Mouse (Mus musculus) R1 (cell line): Measurements from ENCODE around the gene Gzmm.

Source experiments
- DNase-seq: peaks from one replicate; pipeline ENCODE4 v3.0.0-alpha.2; 2018; ENCODE audit warnings: low read depth, low spot score

Gzmm gene

GRCm38 (mm10) chr10:79723692-79724091 is 34.9 kb downstream of the Gzmm start:
- DNase-seq: no peak

GRCm38 (mm10) chr10:79726090-79726489 is 37.3 kb downstream of the Gzmm start:
- DNase-seq: peak; percentile 72

GRCm38 (mm10) chr10:79728323-79729249 is 39.8 kb downstream of the Gzmm start:
- no peak for DNase-seq

- DNase-seq: no peak
Observed at GRCm38 (mm10) chr10:79729357-79729965, 40.6 kb downstream of the Gzmm start.

- DNase-seq: peak; percentile 70
Observed at GRCm38 (mm10) chr10:79732500-79732899, 43.7 kb downstream of the Gzmm start.

- no peak for DNase-seq
Observed at GRCm38 (mm10) chr10:79733847-79734246, 45.0 kb downstream of the Gzmm start.

GRCm38 (mm10) chr10:79735361-79735760 is 46.5 kb downstream of the Gzmm start:
- peak; percentile 40 for DNase-seq

- no peak for DNase-seq
Observed at GRCm38 (mm10) chr10:79736706-79737105, 47.9 kb downstream of the Gzmm start.

GRCm38 (mm10) chr10:79738259-79738658 is 49.4 kb downstream of the Gzmm start:
- peak; percentile 71 for DNase-seq

- DNase-seq: peak; percentile 77
Observed at GRCm38 (mm10) chr10:79739234-79739633, 50.4 kb downstream of the Gzmm start.

- DNase-seq: peak; percentile 39
Observed at GRCm38 (mm10) chr10:79740863-79741262, 52.0 kb downstream of the Gzmm start.

- no peak for DNase-seq
Observed at GRCm38 (mm10) chr10:79743161-79743560, 54.3 kb downstream of the Gzmm start.

- no peak for DNase-seq
Observed at GRCm38 (mm10) chr10:79743650-79744365, 55.0 kb downstream of the Gzmm start.
